Mouse (Mus musculus): ENCODE measurements around the gene Asz1. TPM values are rescaled to one million over a fixed set of nuclear protein-coding genes. Genes with fewer than 3 reads are reported as not detected.

Gene Asz1
- polyA plus RNA-seq, 1 experiment from 2014 or later: 5.2 TPM

- Histone ChIP-seq H3K27ac (ENCODE audit: low read length) (no peak overlapping the region), H3K4me2 (replicated peaks; ENCODE audit: low read depth, low read length) (no peak overlapping the region), H3K36me3 (ENCODE audit: insufficient read depth, low read length) (no peaks in the 10 kb centered on the region), H3K27me3 (replicated peaks; ENCODE audit: insufficient read depth, low read length) (no peaks in the 10 kb centered on the region), H3K4me3 (ENCODE audit: low read depth, low read length) (no peak overlapping the region), H3K9me3 (ENCODE audit: low read length) (no peaks in the 10 kb centered on the region), H3K4me1 (ENCODE audit: insufficient read depth, low read depth, low read length) (no peaks in the 10 kb centered on the region), H3K9ac (replicated peaks; ENCODE audit: low read depth) (no peak overlapping the region)
- ATAC-seq (no peak), DNase-seq (ENCODE audit: low spot score) (no peak)
- WGBS: 43% methylated on average over 5 of the region's 5 CpGs
- no peak for TF ChIP-seq EP300 (IDR thresholded peaks at IDR 0.05)
- no peak for TF ChIP-seq CTCF (IDR thresholded peaks at IDR 0.05)
These were observed 57.2 kb downstream of the Asz1 start for GRCm38 (mm10) chr6:18051702-18052101.

GRCm38 (mm10) chr6:18044299-18044698, 64.6 kb downstream of the Asz1 start:
- 62% methylated on average over 4 of the region's 4 CpGs for whole genome bisulfite sequencing
- Histone ChIP-seq H3K4me1 (ENCODE audit: insufficient read depth, low read depth, low read length) (no peaks in the 10 kb centered on the region), H3K4me3 (ENCODE audit: low read depth, low read length) (no peak overlapping the region), H3K36me3 (ENCODE audit: insufficient read depth, low read length) (no peaks in the 10 kb centered on the region), H3K27ac (ENCODE audit: low read length) (no peak overlapping the region), H3K27me3 (replicated peaks; ENCODE audit: insufficient read depth, low read length) (no peaks in the 10 kb centered on the region), H3K4me2 (replicated peaks; ENCODE audit: low read depth, low read length) (no peak overlapping the region), H3K9me3 (ENCODE audit: low read length) (no peaks in the 10 kb centered on the region), H3K9ac (replicated peaks; ENCODE audit: low read depth) (no peak overlapping the region)
- TF ChIP-seq EP300 (IDR thresholded peaks at IDR 0.05) (no peak), CTCF (IDR thresholded peaks at IDR 0.05) (no peak)
- DNase-seq (ENCODE audit: low spot score) (no peak), ATAC-seq (no peak)

- Histone ChIP-seq H3K9me3 (ENCODE audit: low read length) (no peaks in the 10 kb centered on the region), H3K36me3 (ENCODE audit: insufficient read depth, low read length) (no peaks in the 10 kb centered on the region), H3K4me1 (ENCODE audit: insufficient read depth, low read depth, low read length) (no peaks in the 10 kb centered on the region), H3K27me3 (replicated peaks; ENCODE audit: insufficient read depth, low read length) (no peaks in the 10 kb centered on the region), H3K27ac (ENCODE audit: low read length) (no peak overlapping the region), H3K4me2 (replicated peaks; ENCODE audit: low read depth, low read length) (no peak overlapping the region), H3K9ac (replicated peaks; ENCODE audit: low read depth) (no peak overlapping the region), H3K4me3 (ENCODE audit: low read depth, low read length) (no peak overlapping the region)
- ATAC-seq (no peak), DNase-seq (ENCODE audit: low spot score) (no peak)
- no peak for TF ChIP-seq CTCF (IDR thresholded peaks at IDR 0.05)
- no peak for TF ChIP-seq EP300 (IDR thresholded peaks at IDR 0.05)
- WGBS: 65% methylated on average over 5 of the region's 5 CpGs
These were observed 65.7 kb downstream of the Asz1 start for GRCm38 (mm10) chr6:18043172-18043571.

- peaks cover 10% of the 10 kb centered on the region for H3K27me3 ChIP-seq (replicated peaks; ENCODE audit: insufficient read depth, low read length)
- H3K4me1 ChIP-seq (ENCODE audit: insufficient read depth, low read depth, low read length): peaks cover 3% of the 10 kb centered on the region; the same call in 1 of the 2 replicates
- ATAC-seq: no peak
- DNase-seq (ENCODE audit: low spot score): no peak
- no peak overlapping the region for H3K9ac ChIP-seq (replicated peaks; ENCODE audit: low read depth)
- TF ChIP-seq CTCF (IDR thresholded peaks at IDR 0.05) (no peak), EP300 (IDR thresholded peaks at IDR 0.05) (no peak)
- H3K36me3 ChIP-seq (ENCODE audit: insufficient read depth, low read length): no peaks in the 10 kb centered on the region
- no peaks in the 10 kb centered on the region for H3K9me3 ChIP-seq (ENCODE audit: low read length)
- peak overlapping the region; percentile 44 for H3K4me3 ChIP-seq (ENCODE audit: low read depth, low read length)
- WGBS: 28% methylated on average over 6 of the region's 6 CpGs
- peak overlapping the region; percentile 64 for H3K4me2 ChIP-seq (replicated peaks; ENCODE audit: low read depth, low read length)
- peak overlapping the region; percentile 81; the same call in 1 of the 2 replicates for H3K27ac ChIP-seq (ENCODE audit: low read length)
These were observed 76.6 kb downstream of the Asz1 start for GRCm38 (mm10) chr6:18032271-18032670.

- H3K9ac ChIP-seq (replicated peaks; ENCODE audit: low read depth): no peak overlapping the region
- peak overlapping the region; percentile 81 for H3K27ac ChIP-seq (ENCODE audit: low read length)
- DNase-seq (ENCODE audit: low spot score): peak; percentile 92
These were observed 77.3 kb downstream of the Asz1 start for GRCm38 (mm10) chr6:18031509-18032010.

GRCm38 (mm10) chr6:18030868-18031508, 77.9 kb downstream of the Asz1 start:
- peak overlapping the region; percentile 81 for H3K27ac ChIP-seq (ENCODE audit: low read length)
- peaks cover 10% of the 10 kb centered on the region for H3K27me3 ChIP-seq (replicated peaks; ENCODE audit: insufficient read depth, low read length)
- peak overlapping the region; percentile 44 for H3K4me3 ChIP-seq (ENCODE audit: low read depth, low read length)
- no peaks in the 10 kb centered on the region for H3K36me3 ChIP-seq (ENCODE audit: insufficient read depth, low read length)
- DNase-seq (ENCODE audit: low spot score): peak; percentile 9
- TF ChIP-seq EP300 (IDR thresholded peaks at IDR 0.05): no peak
- no peak for TF ChIP-seq CTCF (IDR thresholded peaks at IDR 0.05)
- peak overlapping the region; percentile 29; the same call in 1 of the 2 replicates for H3K9ac ChIP-seq (replicated peaks; ENCODE audit: low read depth)
- ATAC-seq: peak; percentile 23
- peaks cover 3% of the 10 kb centered on the region; the same call in 1 of the 2 replicates for H3K4me1 ChIP-seq (ENCODE audit: insufficient read depth, low read depth, low read length)
- H3K9me3 ChIP-seq (ENCODE audit: low read length): no peaks in the 10 kb centered on the region
- peak overlapping the region; percentile 64 for H3K4me2 ChIP-seq (replicated peaks; ENCODE audit: low read depth, low read length)
- 6% methylated on average over 12 of the region's 12 CpGs for WGBS

More at GRCm38 (mm10) chr6:18031509-18032010, 77.3 kb downstream of the Asz1 start:
- ATAC-seq: peak; percentile 89
- Histone ChIP-seq H3K4me3 (ENCODE audit: low read depth, low read length) (peak overlapping the region; percentile 44), H3K4me2 (replicated peaks; ENCODE audit: low read depth, low read length) (peak overlapping the region; percentile 64), H3K9me3 (ENCODE audit: low read length) (no peaks in the 10 kb centered on the region), H3K4me1 (ENCODE audit: insufficient read depth, low read depth, low read length) (peaks cover 3% of the 10 kb centered on the region; the same call in 1 of the 2 replicates), H3K36me3 (ENCODE audit: insufficient read depth, low read length) (no peaks in the 10 kb centered on the region), H3K27me3 (replicated peaks; ENCODE audit: insufficient read depth, low read length) (peaks cover 10% of the 10 kb centered on the region)
- WGBS: 2% methylated on average over 28 of the region's 29 CpGs
- TF ChIP-seq CTCF (IDR thresholded peaks at IDR 0.05) (no peak), EP300 (IDR thresholded peaks at IDR 0.05) (no peak; the same call in 1 of the 2 replicates)

Data from lung, postnatal 0 days (tissue).